ENCODE assay signal across 13 mouse cellular contexts in genomic region chr15:100735095-100735952, GRCm38 (mm10). TPM values are rescaled to one million over a fixed set of nuclear protein-coding genes. Genes with fewer than 3 reads are reported as not detected.
DNase-seq lines count a peak whose midpoint lies in the region; ATAC-seq and TF ChIP-seq lines count a peak whose summit lies in the region.
"Had no signal": no experiment of that assay in that cellular context is flagged by ENCODE, and none has a peak within 500 bp of the region (broad histone marks: within the 10 kb centered on the region; RNA-seq: fewer than 3 reads in every experiment).

No protein-coding gene starts in this region.

- no peak overlapping the region for H3K4me2 ChIP-seq in liver, embryonic 11.5 days
- peak overlapping the region; percentile 2; the same call in 1 of the 2 replicates for H3K4me2 ChIP-seq in liver, embryonic 14.5 days (ENCODE audit: low read depth)
- no peak overlapping the region for H3K4me2 ChIP-seq in kidney, embryonic 14.5 days (replicated peaks; ENCODE audit: low read depth, low read length)
- H3K4me2 ChIP-seq in intestine, embryonic 16.5 days (ENCODE audit: low read depth, low read length): no peak overlapping the region
- H3K4me2 ChIP-seq: limb, embryonic 12.5 days; midbrain, embryonic 12.5 days; stomach, embryonic 15.5 days had no signal

- peak; percentile 24 for DNase-seq in liver, adult 2 months (ENCODE audit: extremely low read depth, low read depth, low spot score)
- no peak for DNase-seq in liver, embryonic 11.5 days (ENCODE audit: low spot score)
- peak; percentile 24 for DNase-seq in R1 (ENCODE audit: low read depth, low spot score)
- peak in 2 of 3 experiments; percentile 44 to 65 for DNase-seq in liver, embryonic 14.5 days (ENCODE audit: low read depth in 3 of 3, low spot score in 3 of 3)
- DNase-seq in right cerebral cortex, adult 2 months (ENCODE audit: low spot score in 2 of 2): no peak
- DNase-seq: cerebellum, adult 8-10 months; kidney, postnatal 25 days had no signal

- H3K4me1 ChIP-seq in liver, adult 2 months (ENCODE audit: control insufficient read depth, insufficient read depth, low read length): no peaks in the 10 kb centered on the region
- H3K4me1 ChIP-seq in liver, embryonic 11.5 days (replicated peaks; ENCODE audit: control insufficient read depth, insufficient read depth, low read length): peaks cover 20% of the 10 kb centered on the region
- H3K4me1 ChIP-seq in ES-Bruce4 (ENCODE audit: control insufficient read depth, insufficient read depth, low read length): no peaks in the 10 kb centered on the region
- peaks cover 25 to 37% of the 10 kb centered on the region in 2 experiments for H3K4me1 ChIP-seq in liver, embryonic 14.5 days (replicated peaks; ENCODE audit: control insufficient read depth in 2 of 2, insufficient read depth in 2 of 2, low read length in 1 of 2)
- 0 out of 2 replicates have a peak, but pooled peaks cover 4% of the 10 kb centered on the region for H3K4me1 ChIP-seq in kidney, embryonic 14.5 days (ENCODE audit: control insufficient read depth, insufficient read depth, low read length)
- H3K4me1 ChIP-seq in intestine, embryonic 16.5 days (ENCODE audit: control insufficient read depth, insufficient read depth, low read length): no peaks in the 10 kb centered on the region
- H3K4me1 ChIP-seq: stomach, embryonic 15.5 days had no signal

- H3K36me3 ChIP-seq in liver, adult 2 months (ENCODE audit: control insufficient read depth, insufficient read depth, low read length): no peaks in the 10 kb centered on the region
- H3K36me3 ChIP-seq in liver, embryonic 11.5 days (ENCODE audit: control insufficient read depth, insufficient read depth, low read length): no peaks in the 10 kb centered on the region
- H3K36me3 ChIP-seq in ES-Bruce4 (ENCODE audit: control insufficient read depth, insufficient read depth, low read length, poor library complexity, severe bottlenecking): no peaks in the 10 kb centered on the region
- H3K36me3 ChIP-seq in liver, embryonic 14.5 days (replicated peaks; ENCODE audit: control insufficient read depth, insufficient read depth, low read depth): no peaks in the 10 kb centered on the region
- no peaks in the 10 kb centered on the region for H3K36me3 ChIP-seq in kidney, embryonic 14.5 days (ENCODE audit: control insufficient read depth, insufficient read depth, low read length)
- no peaks in the 10 kb centered on the region for H3K36me3 ChIP-seq in intestine, embryonic 16.5 days (ENCODE audit: control insufficient read depth, insufficient read depth, low read length)
- H3K36me3 ChIP-seq: limb, embryonic 12.5 days; midbrain, embryonic 12.5 days; stomach, embryonic 15.5 days had no signal

- no peak for TF ChIP-seq EP300 in ES-Bruce4 (IDR thresholded peaks at IDR 0.05; ENCODE audit: insufficient read depth, low read depth, low read length)
- peak; percentile 82 for TF ChIP-seq EP300 in liver, embryonic 14.5 days (IDR thresholded peaks at IDR 0.05; ENCODE audit: low read depth)

- TF ChIP-seq CTCF in liver, adult 2 months (IDR thresholded peaks at IDR 0.05; ENCODE audit: low read depth, low read length): no peak
- no peak for TF ChIP-seq CTCF in ES-Bruce4 (IDR thresholded peaks at IDR 0.05; ENCODE audit: low read depth, low read length)
- TF ChIP-seq CTCF in liver, embryonic 14.5 days (IDR thresholded peaks at IDR 0.05; ENCODE audit: low read depth): no peak

- ATAC-seq in liver, embryonic 11.5 days (replicated peaks; ENCODE audit: low FRiP score): no peak
- peak; percentile 4; the same call in 1 of the 2 replicates for ATAC-seq in liver, embryonic 14.5 days (ENCODE audit: insufficient read depth)
- no peak for ATAC-seq in kidney, embryonic 14.5 days (ENCODE audit: low FRiP score, low TSS enrichment)
- no peak for ATAC-seq in intestine, embryonic 16.5 days

- no peaks in the 10 kb centered on the region for H3K79me2 ChIP-seq in liver, adult 2 months (ENCODE audit: control insufficient read depth, insufficient read depth, low read length)

- TF ChIP-seq POLR2A in liver, adult 2 months (IDR thresholded peaks at IDR 0.05; ENCODE audit: extremely low read depth, insufficient read depth, low read length): no peak
- TF ChIP-seq POLR2A in ES-Bruce4 (IDR thresholded peaks at IDR 0.05; ENCODE audit: insufficient read depth, low read length): no peak

- no peaks in the 10 kb centered on the region for H3K9me3 ChIP-seq in liver, embryonic 11.5 days (ENCODE audit: control insufficient read depth, low read length)
- H3K9me3 ChIP-seq in ES-Bruce4 (replicated peaks; ENCODE audit: control insufficient read depth, insufficient read depth, low read length, poor library complexity, severe bottlenecking): no peaks in the 10 kb centered on the region
- H3K9me3 ChIP-seq in liver, embryonic 14.5 days (ENCODE audit: control insufficient read depth, low read length): no peaks in the 10 kb centered on the region
- no peaks in the 10 kb centered on the region for H3K9me3 ChIP-seq in kidney, embryonic 14.5 days (ENCODE audit: control insufficient read depth, low read length)
- no peaks in the 10 kb centered on the region for H3K9me3 ChIP-seq in intestine, embryonic 16.5 days (ENCODE audit: control insufficient read depth, low read length)
- H3K9me3 ChIP-seq: limb, embryonic 12.5 days; midbrain, embryonic 12.5 days; stomach, embryonic 15.5 days had no signal

- 88% methylated on average over 14 of the region's 15 CpGs for WGBS in liver, adult 2 months
- 79% methylated on average over 14 of the region's 15 CpGs for WGBS in liver, embryonic 11.5 days
- WGBS in liver, embryonic 14.5 days (ENCODE audit: insufficient replicate concordance): 40% methylated on average over 14 of the region's 15 CpGs
- 94% methylated on average over 14 of the region's 15 CpGs for WGBS in kidney, embryonic 14.5 days
- WGBS in intestine, embryonic 16.5 days: 91% methylated on average over 14 of the region's 15 CpGs

- H3K27me3 ChIP-seq in liver, adult 2 months (ENCODE audit: control insufficient read depth, insufficient read depth, low read length): no peaks in the 10 kb centered on the region
- H3K27me3 ChIP-seq in liver, embryonic 11.5 days (replicated peaks; ENCODE audit: control insufficient read depth, insufficient read depth, low read length): peaks cover 16% of the 10 kb centered on the region
- 0 out of 2 replicates have a peak, but pooled peaks cover 1% of the 10 kb centered on the region for H3K27me3 ChIP-seq in ES-Bruce4 (ENCODE audit: control insufficient read depth, insufficient read depth, low read length, poor library complexity, severe bottlenecking)
- peaks cover 5% of the 10 kb centered on the region for H3K27me3 ChIP-seq in liver, embryonic 14.5 days (ENCODE audit: control insufficient read depth, insufficient read depth, low read length)
- H3K27me3 ChIP-seq in kidney, embryonic 14.5 days (ENCODE audit: control insufficient read depth, insufficient read depth, low read length): peaks cover 14% of the 10 kb centered on the region
- H3K27me3 ChIP-seq in intestine, embryonic 16.5 days (replicated peaks; ENCODE audit: control insufficient read depth, insufficient read depth, low read length): no peaks in the 10 kb centered on the region

- no peak overlapping the region for H3K27ac ChIP-seq in liver, adult 2 months (replicated peaks; ENCODE audit: insufficient read depth, low read depth, low read length)
- H3K27ac ChIP-seq in liver, embryonic 11.5 days (ENCODE audit: low read depth, low read length): no peak overlapping the region
- H3K27ac ChIP-seq in ES-Bruce4 (ENCODE audit: insufficient read depth, low read length): no peak overlapping the region
- no peak overlapping the region for H3K27ac ChIP-seq in liver, embryonic 14.5 days
- H3K27ac ChIP-seq in kidney, embryonic 14.5 days (ENCODE audit: low read depth, low read length): no peak overlapping the region
- no peak overlapping the region for H3K27ac ChIP-seq in intestine, embryonic 16.5 days (ENCODE audit: low read length)
- H3K27ac ChIP-seq: limb, embryonic 12.5 days; midbrain, embryonic 12.5 days; stomach, embryonic 15.5 days had no signal

- H3K4me3 ChIP-seq in liver, adult 2 months (ENCODE audit: insufficient read depth, low read depth, low read length): no peak overlapping the region
- no peak overlapping the region for H3K4me3 ChIP-seq in liver, embryonic 11.5 days (ENCODE audit: low read depth, low read length)
- peak overlapping the region; percentile 9; the same call in 1 of the 2 replicates for H3K4me3 ChIP-seq in ES-Bruce4 (ENCODE audit: low read depth, low read length)
- H3K4me3 ChIP-seq in liver, embryonic 14.5 days (ENCODE audit: insufficient read depth in 1 of 2, low read depth in 2 of 2, low read length in 2 of 2): no peak overlapping the region
- H3K4me3 ChIP-seq in kidney, embryonic 14.5 days (ENCODE audit: low read length): no peak overlapping the region
- no peak overlapping the region for H3K4me3 ChIP-seq in intestine, embryonic 16.5 days (ENCODE audit: low read length)
- H3K4me3 ChIP-seq: limb, embryonic 12.5 days; midbrain, embryonic 12.5 days; stomach, embryonic 15.5 days had no signal

- H3K9ac ChIP-seq in liver, adult 2 months (ENCODE audit: low read depth, low read length): no peak overlapping the region
- H3K9ac ChIP-seq in liver, embryonic 11.5 days (ENCODE audit: low read depth, low read length): no peak overlapping the region
- no peak overlapping the region for H3K9ac ChIP-seq in ES-Bruce4 (ENCODE audit: low read depth, poor library complexity, severe bottlenecking)
- no peak overlapping the region for H3K9ac ChIP-seq in liver, embryonic 14.5 days (replicated peaks)
- no peak overlapping the region for H3K9ac ChIP-seq in kidney, embryonic 14.5 days (ENCODE audit: low read depth, low read length)
- no peak overlapping the region for H3K9ac ChIP-seq in intestine, embryonic 16.5 days (ENCODE audit: low read depth, low read length)
- H3K9ac ChIP-seq: limb, embryonic 12.5 days; midbrain, embryonic 12.5 days; stomach, embryonic 15.5 days had no signal

RNA-seq across cellular contexts. Expression of gene Galnt6, which starts 6.1 kb away (rescaled TPM):
- total RNA-seq in liver, adult 2 months (2014; rRNA removed): 0.46 and 0.87 TPM in 2 replicates
- polyA plus RNA-seq in liver, adult 2 months (2012; rRNA removed): 0.20 and 0.42 TPM in 2 replicates
- polyA plus RNA-seq in liver, embryonic 11.5 days (2014; fragmentation: Nextera tagmentation; extraction: Ambion mirVana): 1.2 and 1.6 TPM in 2 replicates
- 25.1 and 28.1 TPM in 2 replicates for polyA plus RNA-seq in ES-Bruce4 (2011; ENCODE audit: insufficient read depth, insufficient read length, low read depth, missing spikeins)
- polyA plus RNA-seq in liver, embryonic 14.5 days (2012; rRNA removed): 0.36 and 0.47 TPM in 2 replicates
- 0.73 and 0.84 TPM in 2 replicates for polyA plus RNA-seq in liver, embryonic 14.5 days (2014; fragmentation: Nextera tagmentation; extraction: Ambion mirVana)
- 0.16 and 0.17 TPM in 2 replicates for polyA plus RNA-seq in kidney, embryonic 14.5 days (2014; fragmentation: Nextera tagmentation; extraction: Ambion mirVana)
- polyA plus RNA-seq in intestine, embryonic 16.5 days (2015; fragmentation: Nextera tagmentation; extraction: Ambion mirVana): 7.6 and 8.8 TPM in 2 replicates

RNA-seq across cellular contexts. Expression of gene Slc4a8, which starts 26.2 kb away (rescaled TPM):
- total RNA-seq in liver, adult 2 months (2014; rRNA removed): 0.18 and 1.1 TPM in 2 replicates
- 0.16 and 0.29 TPM in 2 replicates for polyA plus RNA-seq in liver, adult 2 months (2012; rRNA removed)
- polyA plus RNA-seq in liver, embryonic 11.5 days (2014; fragmentation: Nextera tagmentation; extraction: Ambion mirVana): 1.5 TPM in 2 replicates
- polyA plus RNA-seq in ES-Bruce4 (2011; ENCODE audit: insufficient read depth, insufficient read length, low read depth, missing spikeins): 15.6 and 18.7 TPM in 2 replicates
- polyA plus RNA-seq in liver, embryonic 14.5 days (2012; rRNA removed): 0.15 and 0.16 TPM in 2 replicates
- polyA plus RNA-seq in liver, embryonic 14.5 days (2014; fragmentation: Nextera tagmentation; extraction: Ambion mirVana): 0.30 and 0.55 TPM in 2 replicates
- 7.6 and 8.5 TPM in 2 replicates for polyA plus RNA-seq in kidney, embryonic 14.5 days (2014; fragmentation: Nextera tagmentation; extraction: Ambion mirVana)
- 3.2 and 4.5 TPM in 2 replicates for polyA plus RNA-seq in intestine, embryonic 16.5 days (2015; fragmentation: Nextera tagmentation; extraction: Ambion mirVana)

RNA-seq across cellular contexts. Expression of gene Cela1, which starts 47.6 kb away (rescaled TPM):
- 54.6 and 199 TPM in 2 replicates for total RNA-seq in liver, adult 2 months (2014; rRNA removed)
- 58.3 and 69.1 TPM in 2 replicates for polyA plus RNA-seq in liver, adult 2 months (2012; rRNA removed)
- 10.5 and 13.7 TPM in 2 replicates for polyA plus RNA-seq in liver, embryonic 11.5 days (2014; fragmentation: Nextera tagmentation; extraction: Ambion mirVana)
- polyA plus RNA-seq in ES-Bruce4 (2011; ENCODE audit: insufficient read depth, insufficient read length, low read depth, missing spikeins): 2.0 and 2.4 TPM in 2 replicates
- polyA plus RNA-seq in liver, embryonic 14.5 days (2012; rRNA removed): 8.1 and 9.5 TPM in 2 replicates
- 11.5 and 13.8 TPM in 2 replicates for polyA plus RNA-seq in liver, embryonic 14.5 days (2014; fragmentation: Nextera tagmentation; extraction: Ambion mirVana)
- 9.4 and 9.9 TPM in 2 replicates for polyA plus RNA-seq in kidney, embryonic 14.5 days (2014; fragmentation: Nextera tagmentation; extraction: Ambion mirVana)
- 180 and 240 TPM in 2 replicates for polyA plus RNA-seq in intestine, embryonic 16.5 days (2015; fragmentation: Nextera tagmentation; extraction: Ambion mirVana)

Comparison
In these comparisons a context has a peak if more than half of its experiments do, and no peak if none do; other contexts are left out.
1. DNase-seq: peak in liver, adult 2 months (single experiment), R1 (single experiment) and liver, embryonic 14.5 days (2 of 3); none in liver, embryonic 11.5 days (single experiment) and right cerebral cortex, adult 2 months (0 of 2).